Mouse (Mus musculus) gastrocnemius, postnatal 36 days (tissue): Measurements from ENCODE around the gene G430095P16Rik. TPM values are rescaled to one million over a fixed set of nuclear protein-coding genes. Genes with fewer than 3 reads are reported as not detected.
A peak's percentile ranks its signal among the peaks of the same experiment; 100 is the strongest.

ENCODE experiments used
- DNase-seq, 2 experiments: peaks; one replicate each; pipeline ENCODE4 v3.0.0; 2022
- intact Hi-C: fragments of 180-260 bp; cut with DNase I; formaldehyde crosslinking; loops from one replicate; pipeline ENCODE4 v1.15.1; 2025
- total RNA-seq, 2 experiments: library from RNA; stranded (reverse); gene quantifications; 2 replicates each; pipeline ENCODE4 v1.2.3; 2021

Gene G430095P16Rik
- total RNA-seq, 2 experiments from 2014 or later = 1.0 TPM; not detected in 1

DNA sequence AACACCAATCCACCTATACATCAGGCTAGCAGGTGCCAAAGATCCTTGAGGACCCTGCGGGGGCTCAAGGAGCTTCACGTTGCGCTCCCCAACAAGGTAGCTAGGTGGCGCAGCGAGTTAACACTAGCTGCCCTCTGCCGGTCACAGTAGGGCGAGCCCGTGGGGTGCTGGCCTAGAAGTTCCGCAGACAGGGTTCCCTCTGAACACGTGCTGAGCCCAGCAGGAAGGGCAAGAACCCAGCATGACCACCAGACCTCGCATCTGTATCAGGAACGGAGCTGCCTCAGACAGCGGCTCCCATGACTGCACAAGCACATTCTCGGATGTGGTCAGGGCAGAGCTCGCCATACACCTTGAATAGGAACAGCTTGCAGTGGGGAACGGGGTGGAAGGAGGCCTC is 14.8 kb downstream of the G430095P16Rik start:
- intact Hi-C loops = loop anchor here (2.0 kb wide), 1 partner anchor 71 kb away; no protein-coding TSS in a partner anchor
- DNase-seq = peak; percentile 78 to 80

DNA sequence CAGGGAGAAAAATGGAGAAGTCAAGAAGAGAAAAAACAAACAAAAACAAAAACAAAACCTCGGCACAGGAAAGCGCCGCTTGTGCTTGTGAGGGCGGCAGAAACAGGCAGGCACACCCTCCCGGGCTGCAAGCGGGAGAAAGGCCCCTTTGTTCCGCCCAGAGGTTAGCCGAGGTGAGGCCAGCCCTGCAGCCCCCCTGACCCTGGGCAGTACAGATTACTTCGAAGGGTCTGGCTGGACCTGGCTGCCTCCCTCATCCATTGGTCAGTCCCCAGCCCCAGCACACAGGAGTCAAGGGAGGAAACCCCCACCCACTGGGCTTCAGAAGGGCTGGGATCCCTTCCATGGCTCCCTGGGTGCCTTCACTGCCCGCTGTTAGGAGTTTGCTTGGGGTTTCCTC is 15.5 kb downstream of the G430095P16Rik start:
- no peak for DNase-seq
- intact Hi-C loops = no loop called here

DNA sequence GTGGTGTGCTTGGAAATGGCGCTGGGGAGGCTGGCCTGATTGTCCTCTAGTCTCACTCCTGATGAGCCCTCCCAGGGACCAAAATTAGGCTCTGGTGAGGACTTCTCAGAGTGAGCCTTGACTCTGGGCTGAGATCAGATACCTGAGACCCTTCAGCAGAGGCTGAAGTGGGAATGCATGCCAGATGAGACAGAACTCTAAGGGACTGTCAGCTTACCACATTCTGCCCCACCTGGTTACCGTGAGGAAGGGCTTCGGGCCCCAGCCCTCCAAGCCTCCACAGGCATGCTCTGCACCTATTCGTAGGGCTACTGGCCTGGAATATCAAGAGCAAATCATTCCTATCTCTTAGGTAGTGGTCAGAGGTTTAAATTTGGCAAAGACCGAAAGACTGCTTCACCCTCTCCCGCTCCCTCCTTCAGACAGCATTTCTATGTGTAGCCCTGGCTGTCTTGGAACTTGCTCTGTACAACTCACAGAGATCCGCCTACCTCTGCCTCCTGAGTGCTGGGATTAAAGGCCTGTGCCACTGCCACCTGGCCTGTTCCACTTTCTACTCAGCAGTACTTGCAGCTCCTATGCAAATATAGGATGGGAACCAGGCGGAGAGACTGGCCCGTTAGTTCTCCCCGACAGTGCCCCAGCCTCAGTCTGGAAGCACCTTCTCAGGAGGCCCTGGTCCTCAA is 16.1 kb downstream of the G430095P16Rik start:
- intact Hi-C loops = no loop called here
- peak in 1 of 2 experiments; percentile 15 for DNase-seq

GRCm38 (mm10) chr8:84739401-84739742 is 16.6 kb downstream of the G430095P16Rik start:
- DNase-seq = no peak
- intact Hi-C loops = no loop called here

DNA sequence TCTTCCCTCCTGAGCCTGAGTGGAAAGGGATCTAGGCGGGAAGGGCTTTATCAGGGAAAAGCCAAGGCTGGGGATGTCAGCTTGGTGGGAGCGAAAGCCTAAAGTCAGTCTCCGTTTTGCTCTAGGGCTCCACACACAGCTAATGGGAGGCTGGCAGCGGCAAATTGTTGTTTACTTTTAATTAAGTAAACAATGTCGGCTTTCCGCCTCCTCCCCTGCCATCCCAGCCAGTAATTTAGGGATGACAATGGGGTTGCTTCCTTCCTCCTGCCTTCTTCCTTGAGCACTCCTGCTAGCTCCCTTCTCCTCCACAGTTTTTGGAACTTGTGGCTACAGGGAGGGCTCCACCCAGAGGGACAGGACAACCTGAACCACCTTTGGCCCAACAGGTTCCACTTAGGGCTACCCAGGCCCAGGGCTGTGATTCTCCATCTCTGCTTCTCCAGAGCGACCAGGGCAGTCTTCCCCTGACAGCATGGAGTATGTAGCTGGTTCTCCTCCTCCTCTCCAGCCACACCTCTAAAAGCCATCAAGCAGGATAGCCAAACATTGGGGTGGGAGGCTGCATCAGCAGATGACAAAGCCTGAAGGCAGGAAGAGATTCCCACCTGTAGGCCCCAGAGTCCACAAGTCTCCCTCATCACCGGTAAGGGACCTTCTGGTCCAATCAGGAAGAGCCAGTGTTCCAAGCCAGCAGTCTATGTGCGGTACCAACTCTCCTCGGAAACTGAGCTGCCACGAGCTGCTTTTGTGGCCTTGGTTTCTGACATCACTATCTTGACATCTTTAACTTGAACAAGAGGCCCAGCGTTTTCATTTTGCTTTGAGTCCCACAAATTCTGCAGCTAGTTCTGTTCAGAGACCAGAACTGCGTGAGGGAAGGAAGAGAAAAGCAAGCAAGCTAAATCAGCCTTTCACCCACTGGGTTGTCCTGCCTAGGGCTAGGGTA is 18.4 kb downstream of the G430095P16Rik start:
- intact Hi-C loops = no loop called here

DNA sequence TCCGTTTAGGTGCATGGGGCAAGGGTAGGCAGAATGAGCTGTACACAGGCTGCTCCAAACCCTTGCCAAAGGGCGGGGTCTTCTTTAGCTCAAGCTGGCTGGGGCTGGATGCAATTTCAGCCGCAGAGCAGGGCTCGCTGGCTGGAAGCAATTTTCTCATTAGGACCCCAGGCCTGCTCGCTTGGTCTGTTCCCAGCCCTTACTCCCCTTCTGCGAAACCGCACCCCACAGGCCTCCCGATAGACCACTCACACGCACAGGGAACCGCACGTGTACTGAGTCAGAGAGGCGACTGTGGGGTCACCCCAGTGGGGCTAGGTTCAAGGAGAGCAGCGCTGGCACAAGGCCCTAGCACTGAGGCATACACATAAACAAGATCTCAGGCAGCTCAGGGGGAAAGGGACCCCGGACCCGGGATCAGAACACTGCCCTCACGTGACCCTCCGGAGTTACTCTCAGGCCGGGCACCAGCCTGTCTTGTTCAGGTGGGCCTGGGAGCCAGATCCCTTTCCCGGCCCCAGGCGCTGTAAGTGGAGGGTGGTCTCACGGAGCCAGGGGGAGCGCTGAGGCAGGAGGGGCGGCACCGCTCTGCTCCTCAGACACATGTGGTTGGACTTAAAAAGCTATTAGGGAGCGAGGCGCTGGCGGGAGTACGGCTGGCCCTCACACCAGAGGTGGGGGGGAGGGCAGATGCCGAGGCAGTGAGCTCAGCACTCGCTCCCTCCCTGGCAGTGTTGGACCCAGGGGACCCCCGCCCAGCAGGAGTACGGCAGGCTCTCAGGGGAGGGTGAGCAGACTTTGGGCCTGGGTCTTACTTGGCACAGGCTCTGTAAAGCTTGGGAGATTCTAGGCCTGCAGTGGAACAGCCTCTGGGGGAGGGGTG is 19.6 kb downstream of the G430095P16Rik start:
- peak; percentile 73 to 79 for DNase-seq
- intact Hi-C loops = no loop called here

More for the DNA sequence above, 18.4 kb downstream of the G430095P16Rik start:
- no peak for DNase-seq

- peak in 1 of 2 experiments; percentile 54 for DNase-seq
- intact Hi-C loops = no loop called here
Measured at GRCm38 (mm10) chr8:84743054-84743415, 20.2 kb downstream of the G430095P16Rik start.

DNA sequence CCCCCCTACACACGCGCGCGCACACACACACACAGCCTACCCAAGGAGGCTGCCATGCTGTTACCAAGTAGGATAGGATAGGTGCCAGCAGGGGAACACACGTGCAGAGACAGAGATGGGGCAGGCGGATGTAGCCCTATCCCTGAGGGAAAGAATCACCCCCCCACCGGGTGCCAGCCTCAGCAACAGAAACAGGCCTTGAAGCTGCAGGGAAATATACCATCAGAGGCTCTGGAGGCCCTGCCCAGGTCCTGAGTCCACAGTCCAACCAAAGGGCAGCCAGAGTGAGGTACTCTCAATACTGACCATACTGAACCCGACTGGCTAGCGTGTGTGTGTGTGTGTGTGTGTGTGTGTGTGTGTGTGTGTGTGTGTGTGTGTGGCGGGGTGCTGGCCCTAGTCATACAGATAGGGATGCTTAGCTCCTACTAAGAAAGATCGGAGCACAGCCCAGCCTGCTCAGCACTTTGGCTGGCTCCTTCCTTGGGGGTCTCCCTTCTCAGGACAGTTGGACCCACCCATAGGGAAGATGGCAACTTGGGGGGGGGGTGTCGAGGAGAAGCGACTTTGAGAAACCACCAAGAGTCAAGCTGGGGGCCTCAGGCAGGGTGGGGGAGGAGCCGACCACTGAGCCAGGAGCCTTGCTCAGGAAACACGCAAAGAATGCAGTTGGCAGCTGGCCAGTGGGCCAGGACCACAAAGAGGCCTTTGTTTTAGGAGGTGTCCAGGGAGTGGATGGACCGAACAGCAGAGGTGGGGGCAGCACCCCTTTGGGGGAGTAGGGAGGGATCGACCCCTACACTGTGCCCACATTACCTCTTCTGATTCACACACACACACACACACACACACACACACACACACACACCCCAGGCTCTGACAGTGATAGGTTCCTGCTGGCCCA is 21.0 kb downstream of the G430095P16Rik start:
- intact Hi-C loops = no loop called here
- DNase-seq = peak; percentile 65 to 76

DNA sequence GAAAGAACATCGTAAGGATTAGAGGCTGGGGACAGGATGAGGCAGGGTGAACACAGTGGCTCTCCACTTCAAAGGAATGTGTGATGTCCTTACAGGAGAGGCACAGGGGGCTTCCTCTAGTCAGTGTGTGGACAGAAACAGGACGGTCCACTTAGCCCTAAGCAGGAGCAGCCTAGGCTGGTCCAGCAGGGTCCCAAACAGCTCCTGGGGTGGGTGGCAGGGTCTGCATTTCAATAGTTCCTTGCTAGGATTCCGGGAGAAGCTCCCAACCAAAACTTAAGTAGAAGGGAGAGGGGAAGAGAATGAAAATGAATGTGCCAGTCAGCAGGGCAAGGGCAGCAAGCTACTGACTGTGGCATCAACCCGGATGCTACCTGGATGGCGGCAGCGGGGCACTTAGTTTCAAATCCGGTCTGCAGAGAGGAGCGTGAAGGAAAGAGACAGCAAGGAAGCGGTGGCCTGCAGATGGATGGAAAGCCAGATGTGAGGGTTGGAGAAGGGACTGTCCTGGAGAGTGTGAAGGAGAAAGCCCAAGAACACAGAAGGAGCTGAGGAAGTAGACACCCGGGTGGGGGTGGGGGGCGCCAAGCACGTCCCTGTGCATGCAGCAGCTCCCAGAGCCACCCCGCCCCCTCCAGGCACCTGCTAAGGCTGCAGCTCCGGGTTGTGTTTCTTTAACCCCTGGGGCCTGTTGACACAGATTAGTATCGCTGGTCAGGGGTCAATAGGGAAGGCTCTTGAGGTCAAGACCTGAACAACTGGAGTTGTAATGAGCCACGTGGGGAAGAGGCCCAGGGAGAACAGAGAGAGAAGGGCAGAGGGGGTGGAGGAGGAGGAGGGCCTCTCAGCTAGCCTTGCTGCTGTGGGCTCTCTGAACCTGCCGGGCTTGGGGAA is 22.5 kb downstream of the G430095P16Rik start:
- intact Hi-C loops = no loop called here
- DNase-seq = peak in 1 of 2 experiments; percentile 33

GRCm38 (mm10) chr8:84749519-84749918 is 26.7 kb downstream of the G430095P16Rik start:
- peak in 1 of 2 experiments; percentile 22 for DNase-seq
- intact Hi-C loops = no loop called here

GRCm38 (mm10) chr8:84752734-84753582 is 30.2 kb downstream of the G430095P16Rik start:
- DNase-seq = no peak
- intact Hi-C loops = no loop called here

DNA sequence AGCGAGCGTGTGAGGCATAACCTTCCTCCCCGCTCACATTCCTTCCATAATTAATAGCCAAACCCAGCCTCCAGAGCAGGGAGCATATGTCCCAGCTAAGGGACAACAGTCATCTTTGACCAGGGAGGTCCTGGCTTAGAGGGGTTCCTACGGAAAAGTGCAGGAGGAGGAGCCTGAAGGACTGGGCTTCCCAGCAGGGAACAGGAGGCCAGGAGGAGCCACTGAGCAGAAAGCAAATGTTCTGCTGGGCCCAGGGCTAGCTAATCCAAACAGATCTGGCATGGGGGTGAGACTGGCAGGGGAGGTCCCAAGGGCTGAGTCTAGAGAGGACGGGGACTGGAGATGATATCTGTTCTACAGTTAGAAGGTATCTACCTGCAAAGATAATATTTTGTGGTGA is 34.7 kb downstream of the G430095P16Rik start:
- intact Hi-C loops = no loop called here
- no peak for DNase-seq

- intact Hi-C loops = no loop called here
- no peak for DNase-seq
Measured at GRCm38 (mm10) chr8:84758308-84758707, 35.5 kb downstream of the G430095P16Rik start.

- DNase-seq = peak in 1 of 2 experiments; percentile 37
- intact Hi-C loops = no loop called here
Measured at GRCm38 (mm10) chr8:84759126-84759525, 36.3 kb downstream of the G430095P16Rik start.

GRCm38 (mm10) chr8:84759718-84760117 is 36.9 kb downstream of the G430095P16Rik start:
- DNase-seq = no peak
- intact Hi-C loops = loop anchor here (5.0 kb wide), 1 partner anchor 38 kb away; no protein-coding TSS in a partner anchor

GRCm38 (mm10) chr8:84760405-84760805 is 37.6 kb downstream of the G430095P16Rik start:
- no peak for DNase-seq
- intact Hi-C loops = loop anchor here (5.0 kb wide), 1 partner anchor 37 kb away; no protein-coding TSS in a partner anchor

GRCm38 (mm10) chr8:84760901-84761300 is 38.1 kb downstream of the G430095P16Rik start:
- peak in 1 of 2 experiments; percentile 20 for DNase-seq
- intact Hi-C loops = loop anchor here (5.0 kb wide), 1 partner anchor 36 kb away; no protein-coding TSS in a partner anchor
